Mouse (Mus musculus) MEL-GATA-1-ER (cell line): ENCODE data around the gene Prrc2a.

Source experiments
- DNase-seq: peaks from one replicate; pipeline ENCODE4 v3.0.0-alpha.2; 2012; ENCODE audit warnings: low read depth; ENCODE audit errors: extremely low read depth

The Prrc2a gene

DNA sequence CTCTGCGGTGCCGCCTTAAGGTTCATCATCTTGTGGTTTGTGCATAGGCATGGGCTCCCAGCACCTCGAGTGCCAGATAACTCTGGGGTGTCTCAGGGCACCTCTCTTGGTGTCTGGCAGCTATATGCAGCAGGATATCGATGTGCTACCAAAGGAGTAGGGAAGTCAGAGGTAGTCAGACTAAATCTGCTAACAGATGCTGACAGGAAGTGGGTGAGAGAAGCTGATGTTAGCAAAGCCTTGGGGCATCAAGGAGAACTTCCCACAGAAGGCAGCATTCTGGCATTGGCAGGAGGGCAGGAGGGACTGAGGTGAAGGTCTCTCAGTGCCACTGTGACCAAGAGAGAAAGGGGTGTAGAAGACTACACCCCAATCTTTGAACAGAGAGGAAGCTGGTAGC is 25.4 kb upstream of the Prrc2a start:
- DNase-seq: no peak

DNA sequence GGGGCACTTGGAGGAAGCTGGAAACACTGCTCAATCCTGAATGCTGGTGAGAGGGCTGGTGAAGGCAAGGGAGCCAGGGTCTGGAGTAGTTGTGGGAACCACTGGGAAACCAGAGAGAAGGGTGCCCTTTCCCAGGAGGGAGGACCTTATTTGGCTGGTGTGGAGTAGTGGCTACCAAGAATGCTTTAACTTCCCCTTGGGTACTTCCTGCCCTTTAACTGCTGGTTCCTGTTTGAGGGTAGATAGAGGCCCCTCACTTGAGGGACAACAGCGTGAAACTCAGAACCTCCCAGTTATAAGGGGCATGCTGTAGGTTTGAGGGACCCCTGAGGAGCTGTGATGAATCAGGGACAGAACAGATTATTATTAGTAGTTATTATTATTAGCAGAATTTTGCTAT is 24.5 kb upstream of the Prrc2a start:
- DNase-seq: peak; percentile 61

DNA sequence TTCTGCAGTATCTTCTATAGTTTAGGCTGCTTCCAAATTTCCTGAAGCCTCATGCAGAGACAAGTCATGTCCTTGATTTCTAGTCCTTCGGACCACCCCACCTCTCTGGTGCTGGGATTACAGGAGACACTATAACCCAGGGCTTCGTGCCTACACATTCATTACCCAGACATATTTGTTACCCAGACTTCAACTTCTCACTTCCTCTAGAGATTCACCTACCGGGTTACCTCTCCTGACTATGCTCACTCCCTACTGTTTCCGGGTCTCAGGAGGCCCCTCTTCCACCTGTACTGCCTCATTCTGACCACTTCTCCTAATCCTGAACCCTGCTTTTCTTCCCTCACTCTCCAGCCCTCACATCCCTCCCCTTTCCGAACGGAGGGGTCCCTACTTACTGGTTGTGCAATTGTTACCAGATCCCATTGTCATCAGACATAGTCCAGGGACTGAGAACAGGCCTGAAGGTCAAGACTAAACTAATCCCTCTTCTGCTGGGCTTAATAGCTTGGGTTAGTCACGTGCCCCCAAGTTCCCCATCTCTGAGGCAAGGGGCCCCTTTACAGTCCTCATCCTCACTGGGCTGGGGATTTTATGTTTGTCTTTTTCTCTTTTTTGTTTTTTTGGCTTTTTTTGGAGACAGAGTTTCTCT is 23.4 kb upstream of the Prrc2a start, which contains the start of gene Lst1:
TSS of gene Lst1 (minus strand) at position 481 of the 652 bp plus-strand sequence.
- DNase-seq: no peak

DNA sequence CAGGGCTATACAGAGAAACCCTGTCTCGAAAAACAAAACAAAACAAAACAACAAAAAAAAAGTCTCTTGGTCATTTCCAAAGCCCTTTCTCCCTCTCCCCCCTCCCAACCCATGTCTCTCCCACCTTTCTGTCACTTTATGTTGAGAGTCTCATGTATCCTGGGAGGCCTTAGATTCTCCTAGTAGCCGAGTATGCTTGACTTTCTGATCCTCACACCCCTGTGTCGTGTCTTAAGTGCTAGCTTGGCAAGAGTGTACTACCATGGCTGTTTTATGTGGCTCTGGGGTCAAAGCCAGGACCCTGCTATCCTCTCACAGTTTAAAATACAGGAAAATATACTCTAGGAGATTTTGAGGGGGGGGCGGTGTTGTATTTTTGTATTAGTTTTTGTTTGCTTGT is 22.6 kb upstream of the Prrc2a start:
- DNase-seq: no peak

DNA sequence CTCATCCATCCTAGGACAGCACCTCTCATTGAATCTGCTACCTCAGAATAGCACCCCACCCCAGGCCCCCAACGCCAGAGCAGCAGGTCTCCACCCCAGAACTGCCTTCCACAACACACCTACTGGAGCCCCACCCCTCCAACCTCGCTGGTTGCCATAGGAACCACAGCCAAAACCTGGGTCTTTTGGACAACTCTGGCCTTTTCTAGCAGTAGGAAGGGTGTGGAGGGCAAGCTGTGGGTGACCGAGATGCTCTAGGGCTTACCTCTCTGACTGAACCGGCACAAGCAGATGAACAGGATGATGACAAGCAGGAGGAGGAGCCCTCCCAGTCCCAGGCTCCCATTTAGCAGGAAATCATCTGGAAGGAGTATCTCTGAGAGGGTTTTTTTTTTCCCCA is 22.0 kb upstream of the Prrc2a start:
- DNase-seq: no peak

DNA sequence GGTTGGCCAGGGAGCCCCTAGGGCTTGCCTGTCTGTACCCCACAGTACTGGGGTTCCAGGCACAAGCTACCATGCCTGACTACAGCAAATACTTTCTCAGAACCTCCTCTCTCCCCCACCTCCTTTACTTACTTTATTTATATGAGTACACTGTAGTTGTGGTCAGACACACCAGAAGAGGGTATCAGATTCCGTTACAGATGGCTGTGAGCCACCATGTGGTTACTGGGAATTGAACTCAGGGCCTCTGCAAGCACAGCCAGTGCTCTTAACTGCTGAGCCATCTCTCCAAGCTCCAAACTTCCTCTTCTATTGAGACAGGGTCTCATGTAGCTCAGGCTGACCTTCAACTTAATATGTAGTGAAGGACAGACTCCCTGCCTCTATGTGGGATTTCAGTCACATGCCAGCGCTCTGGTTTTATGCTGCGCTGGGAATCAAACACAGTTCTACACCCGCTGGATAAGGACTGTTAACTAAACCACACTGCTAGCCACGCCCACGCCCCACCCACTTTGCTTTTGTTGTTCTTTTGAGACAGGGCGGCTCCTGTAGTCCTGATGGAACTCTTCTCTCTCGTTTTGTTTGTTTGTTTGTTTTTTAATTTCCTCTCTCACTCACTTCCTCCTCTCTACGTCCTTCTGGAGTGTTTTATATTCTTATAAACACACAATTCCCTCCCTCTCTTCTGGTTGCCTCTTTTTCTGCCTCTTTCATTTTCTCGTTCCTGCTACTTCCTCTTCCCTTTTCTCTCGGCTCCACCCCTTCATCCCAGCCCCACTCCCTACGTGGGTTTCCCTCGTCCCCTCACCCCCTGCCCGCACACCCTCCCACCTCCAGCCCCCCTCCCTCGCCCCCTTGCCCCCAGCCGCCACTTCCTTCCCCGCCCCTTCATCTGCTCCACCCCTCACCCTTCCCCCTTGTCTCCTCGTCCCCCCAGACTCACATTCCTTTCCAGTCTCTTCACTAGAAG is 21.2 kb upstream of the Prrc2a start:
- DNase-seq: no peak

DNA sequence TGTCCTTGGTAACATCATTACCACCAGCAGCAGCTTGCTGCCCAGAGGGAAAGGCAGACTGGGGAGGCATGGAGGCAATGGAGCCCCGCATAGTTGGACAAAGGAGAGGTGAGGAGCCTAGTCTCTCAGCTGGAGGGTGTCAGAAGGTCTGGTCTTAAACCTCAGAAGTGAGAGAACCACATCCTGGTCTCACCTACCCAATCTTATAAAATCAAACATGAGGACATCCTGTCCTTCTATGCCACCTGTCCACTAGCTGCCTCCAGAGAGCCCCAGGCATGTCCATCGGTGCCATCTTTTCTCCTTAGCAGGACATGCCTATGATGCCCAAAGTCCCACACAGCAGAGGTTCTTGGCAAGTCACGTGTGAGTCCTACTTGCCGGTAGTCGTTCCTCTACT is 15.4 kb upstream of the Prrc2a start:
- DNase-seq: no peak

DNA sequence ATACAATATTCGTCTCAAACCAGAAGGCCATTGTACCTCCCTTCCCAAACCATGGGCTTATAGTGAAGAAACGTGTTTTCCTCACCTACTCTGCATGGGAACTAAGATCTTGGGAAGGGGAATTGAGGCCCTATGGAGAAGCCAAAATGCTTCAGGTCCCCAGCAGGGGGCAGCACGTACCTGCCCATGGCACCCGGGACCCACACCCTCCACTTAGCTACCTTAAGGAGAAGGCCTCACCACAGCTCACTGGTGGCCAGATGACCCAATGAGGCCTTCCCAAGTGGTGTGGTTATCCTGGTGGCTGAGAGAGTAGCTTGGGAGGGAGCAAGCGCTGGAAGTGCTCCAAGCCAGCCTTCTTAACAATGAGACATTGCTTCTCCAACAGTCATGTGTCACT is 13.8 kb upstream of the Prrc2a start:
- DNase-seq: no peak

DNA sequence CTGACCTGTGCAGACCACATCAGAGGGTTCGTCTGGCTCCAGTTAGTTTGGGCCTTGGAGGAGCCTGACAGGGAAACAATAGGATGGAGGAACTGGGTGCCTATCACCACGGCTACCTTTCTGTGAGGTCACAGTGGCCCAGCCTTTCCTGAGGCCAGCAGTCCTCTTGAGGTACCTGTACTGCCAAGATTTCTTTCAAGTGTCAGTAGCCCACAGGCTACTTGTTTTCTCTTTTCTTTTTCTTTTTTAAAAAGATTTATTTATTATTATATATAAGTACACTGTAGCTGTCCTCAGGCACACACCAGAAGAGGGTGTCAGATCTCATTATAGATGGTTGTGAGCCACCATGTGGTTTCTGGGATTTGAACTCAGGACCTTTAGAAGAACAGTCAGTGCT is 11.3 kb upstream of the Prrc2a start, which contains the start of gene Aif1:
TSS of gene Aif1 (minus strand) at position 101 of the 400 bp plus-strand sequence.
- DNase-seq: no peak

DNA sequence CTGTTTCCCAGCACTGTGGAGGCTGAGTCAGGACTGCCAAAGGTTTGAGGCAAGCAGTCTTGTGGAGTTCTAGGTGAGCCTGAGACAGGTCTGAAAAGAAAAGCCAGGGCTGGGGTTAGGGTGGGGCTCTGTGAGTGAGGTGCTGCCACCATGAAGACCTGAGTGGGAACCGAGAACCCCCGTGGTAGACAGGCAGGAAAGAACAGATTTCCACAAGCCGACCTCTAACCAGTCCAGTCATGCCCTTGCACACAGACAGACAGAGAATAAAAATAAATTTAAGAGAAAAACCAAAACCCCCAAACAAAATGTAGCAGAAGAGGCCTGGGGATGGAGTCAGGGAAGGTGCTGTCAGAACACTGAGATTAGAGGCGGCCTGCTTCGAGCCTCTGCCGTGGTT is 10.7 kb upstream of the Prrc2a start:
- no peak for DNase-seq

DNA sequence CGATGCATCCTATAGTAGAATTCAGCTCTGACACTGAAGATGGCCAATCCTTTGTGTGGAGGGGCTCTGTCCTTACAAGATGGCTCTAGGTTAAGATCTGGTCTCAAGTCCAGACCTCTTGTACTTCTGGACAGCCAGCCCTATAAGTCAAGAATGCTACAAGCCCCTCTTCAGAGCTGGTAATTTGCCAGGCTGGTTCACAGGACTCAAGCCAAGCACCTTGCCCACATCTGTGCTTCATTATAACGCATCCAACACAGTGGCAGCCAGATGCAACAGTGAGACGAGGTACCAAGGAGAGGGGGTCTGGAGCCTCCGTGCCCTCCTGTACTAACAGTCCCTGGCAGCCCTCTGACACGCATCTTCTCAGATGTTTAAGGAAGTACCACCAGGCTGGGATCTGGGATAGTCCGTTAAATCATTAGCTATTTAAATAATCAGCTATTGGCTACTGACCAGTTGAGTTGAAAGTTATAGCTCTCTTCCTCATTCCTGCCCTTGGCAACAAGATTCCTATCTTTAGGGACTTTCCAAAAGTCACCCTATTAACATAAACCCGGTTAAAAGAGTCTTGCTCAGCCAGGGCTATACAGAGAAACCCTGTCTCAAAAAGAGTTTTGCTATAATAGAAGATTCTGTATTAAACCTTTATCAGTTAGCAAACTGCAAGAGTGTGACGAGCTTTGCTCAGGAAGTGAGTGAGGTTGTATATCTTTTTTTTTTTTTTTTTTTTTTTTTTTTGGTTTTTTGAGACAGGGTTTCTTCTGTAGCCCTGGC is 9.7 kb upstream of the Prrc2a start:
- DNase-seq: no peak

DNA sequence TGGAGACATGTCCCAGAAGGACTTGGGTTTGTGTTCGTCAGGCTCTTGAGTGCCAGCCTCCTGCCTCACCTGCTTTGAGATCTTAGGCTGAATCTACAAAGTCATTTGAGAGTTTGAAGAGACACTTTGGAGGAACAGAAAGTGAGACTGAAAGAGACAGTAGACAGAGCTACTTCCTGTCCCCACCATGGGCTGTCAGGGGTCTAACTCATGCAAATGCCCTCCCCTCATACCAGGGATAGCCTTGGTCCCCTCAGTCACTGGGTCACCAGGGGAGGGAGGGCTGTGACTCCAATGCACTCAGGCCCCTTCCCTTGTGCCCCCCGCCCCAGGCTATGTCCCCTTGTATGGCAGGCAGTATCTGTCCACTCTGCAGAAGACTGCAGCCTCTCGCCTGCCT is 8.6 kb upstream of the Prrc2a start:
- DNase-seq: no peak

DNA sequence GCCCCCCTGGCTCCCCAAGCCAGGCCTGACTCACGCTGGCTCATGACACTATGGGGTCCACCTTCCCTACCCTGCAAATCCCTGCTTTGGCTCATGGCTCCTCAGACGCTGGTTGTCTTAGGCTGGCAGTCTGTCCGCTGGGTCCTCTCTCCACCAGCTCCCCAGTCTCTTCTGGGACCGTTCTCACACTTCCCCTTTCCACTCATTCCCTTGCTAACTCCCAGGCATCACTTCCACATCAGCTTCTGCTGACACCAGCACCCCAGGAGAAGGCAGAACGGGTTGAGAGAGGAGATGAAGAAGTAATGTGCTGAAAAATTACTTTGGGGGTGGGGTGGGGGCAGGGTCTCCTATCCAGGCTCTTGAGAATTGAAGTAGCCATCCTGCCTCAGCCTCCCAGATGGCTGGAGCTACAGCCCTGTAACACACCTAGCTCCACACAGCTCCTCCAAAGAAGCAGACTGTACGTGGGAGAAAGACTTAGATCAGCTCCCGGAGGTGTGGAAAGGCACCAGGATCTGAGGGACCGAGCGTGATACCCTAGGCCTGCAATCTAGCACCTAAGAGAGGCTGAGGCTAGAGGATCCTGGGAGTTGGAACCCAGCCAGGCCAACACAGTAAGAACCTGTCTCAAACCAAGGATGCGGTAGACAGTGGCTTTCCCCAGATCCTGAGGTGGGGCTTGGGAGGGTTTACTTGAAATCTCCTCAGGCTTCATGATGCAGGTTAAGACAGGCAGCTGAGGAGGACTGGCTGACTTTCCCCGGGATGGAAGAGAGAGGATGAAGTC is 7.9 kb upstream of the Prrc2a start:
- no peak for DNase-seq

DNA sequence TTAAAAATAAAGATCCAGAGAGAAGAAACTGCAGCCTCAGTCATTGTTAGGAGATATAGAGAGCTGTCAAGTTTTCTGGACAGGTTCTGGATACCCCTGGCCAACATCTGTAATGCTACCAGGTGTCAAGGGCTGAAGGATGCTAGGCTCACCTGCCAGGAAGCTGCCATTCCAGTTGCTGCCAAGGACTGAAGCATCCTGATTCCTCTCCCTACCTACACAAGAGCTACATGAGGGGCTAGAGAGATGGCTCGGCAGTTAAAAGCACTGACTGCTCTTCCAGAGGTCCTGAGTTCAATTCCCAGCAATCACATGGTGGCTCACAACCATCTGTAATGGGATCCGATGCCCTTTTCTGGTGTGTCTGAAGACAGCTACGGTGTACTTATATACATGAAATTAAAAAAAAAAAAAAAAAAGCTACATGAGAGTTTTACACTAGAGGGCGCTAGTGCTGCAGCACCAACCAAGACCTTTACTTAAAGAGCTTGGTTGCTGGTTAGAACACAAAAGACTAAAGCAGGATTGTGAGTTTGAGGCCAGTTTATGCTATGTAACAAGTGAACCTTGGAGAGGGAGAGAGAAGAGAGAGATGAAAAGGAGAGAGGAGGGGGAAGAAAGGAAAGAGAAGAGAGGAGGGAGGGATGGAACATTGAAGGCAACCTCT is 4.0 kb upstream of the Prrc2a start:
- DNase-seq: peak; percentile 42

DNA sequence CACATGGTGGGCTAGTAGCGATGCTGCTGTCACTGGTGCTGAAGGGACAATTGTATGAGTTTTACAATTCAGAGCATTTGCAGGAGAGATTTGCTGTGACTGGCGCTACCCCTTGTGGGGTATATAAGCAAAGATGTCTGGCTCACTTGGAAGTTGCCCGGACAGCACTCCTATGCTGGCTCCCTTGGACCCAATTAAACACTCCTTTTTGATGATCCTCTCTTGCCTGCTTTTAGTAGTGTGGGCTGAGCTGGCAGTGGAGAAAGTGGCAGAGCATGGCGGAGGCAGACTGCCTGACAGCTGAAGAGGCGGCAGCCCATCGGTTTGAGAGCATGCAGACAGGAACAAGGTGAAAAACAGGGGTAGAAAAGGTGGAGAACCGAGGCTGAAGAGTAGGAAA is 3.1 kb upstream of the Prrc2a start:
- DNase-seq: no peak

DNA sequence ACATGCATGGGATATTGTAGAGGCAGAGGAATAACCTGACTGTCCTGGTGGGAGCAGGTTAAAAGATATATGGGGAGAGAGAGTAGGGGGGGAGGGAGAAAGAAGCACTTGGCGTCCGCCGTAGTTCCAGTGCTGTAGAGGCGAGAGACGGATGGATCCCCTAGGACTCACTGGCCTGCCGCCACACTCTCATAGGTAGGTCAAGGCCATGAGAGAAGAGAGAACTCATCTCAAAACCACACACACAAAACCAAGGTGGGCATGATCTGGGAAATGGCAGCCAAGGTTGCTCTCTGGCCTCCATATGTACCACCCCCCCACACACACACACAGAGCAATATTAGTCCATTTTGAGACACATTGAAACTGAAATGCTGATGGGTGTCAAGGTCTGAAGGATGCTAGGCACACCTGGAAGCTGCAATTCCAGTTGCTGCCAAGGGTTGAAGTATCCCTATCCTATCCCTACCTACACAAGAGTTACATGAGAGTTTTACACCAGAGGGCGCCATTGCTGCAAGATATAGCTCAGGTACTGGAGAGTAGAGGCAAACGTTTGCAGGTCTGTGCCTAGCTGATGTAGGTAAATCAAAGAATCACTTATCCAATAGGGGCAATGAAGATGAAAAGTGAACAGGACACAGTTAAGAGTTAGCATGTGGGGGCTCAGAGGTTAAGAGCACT is 1.8 kb upstream of the Prrc2a start:
- DNase-seq: peak; percentile 47

DNA sequence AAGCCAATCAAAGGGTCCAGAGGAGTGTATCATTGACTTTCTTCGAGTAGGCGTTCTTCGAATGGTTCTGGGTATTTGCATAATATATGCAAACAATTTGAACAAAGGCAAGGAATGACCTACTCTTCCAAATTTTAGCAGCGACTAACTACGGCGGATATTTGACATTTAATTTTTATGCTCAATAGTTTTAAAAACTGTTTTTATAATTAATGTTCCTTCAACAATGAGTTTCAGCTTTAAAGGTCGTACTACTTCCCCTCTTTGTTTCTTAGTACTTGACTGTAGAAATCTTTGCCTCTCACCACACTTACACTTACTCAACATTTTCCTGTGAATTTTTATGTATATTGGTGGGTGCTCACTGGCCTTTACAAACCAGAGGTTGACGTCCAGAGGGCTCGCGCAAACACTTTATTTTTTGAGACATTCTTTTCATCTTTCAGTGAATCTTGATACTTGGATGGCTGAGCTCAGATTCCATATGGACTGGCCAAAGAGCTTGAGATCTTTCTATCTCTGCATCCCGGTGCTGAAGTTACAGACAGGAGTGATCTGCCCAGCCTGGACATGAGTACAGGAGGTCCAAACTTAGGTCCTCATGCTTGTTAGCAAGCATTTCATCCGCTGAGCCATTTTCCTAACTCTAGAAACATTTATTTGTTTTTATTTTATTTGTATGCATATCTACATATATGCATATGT is 906 bp upstream of the Prrc2a start:
- no peak for DNase-seq

DNA sequence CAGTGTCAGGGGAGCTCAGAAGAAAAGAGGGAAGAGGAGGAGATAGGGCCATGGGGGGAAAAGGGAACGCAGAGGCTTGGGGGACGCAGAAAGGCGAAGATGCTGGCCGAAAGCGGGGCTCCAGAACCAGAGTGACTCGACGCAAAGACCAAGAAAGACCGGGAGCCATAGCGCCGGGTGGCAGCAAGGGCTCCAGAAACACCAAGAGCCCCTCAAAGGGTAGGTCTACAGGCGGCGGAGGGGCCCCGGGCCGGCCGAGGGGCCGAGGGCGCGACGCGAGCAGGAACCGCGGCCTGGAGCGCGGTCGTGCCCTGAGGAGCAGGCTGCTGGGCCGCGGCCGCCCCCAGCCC is 504 bp downstream of the Prrc2a start:
- DNase-seq: no peak

DNA sequence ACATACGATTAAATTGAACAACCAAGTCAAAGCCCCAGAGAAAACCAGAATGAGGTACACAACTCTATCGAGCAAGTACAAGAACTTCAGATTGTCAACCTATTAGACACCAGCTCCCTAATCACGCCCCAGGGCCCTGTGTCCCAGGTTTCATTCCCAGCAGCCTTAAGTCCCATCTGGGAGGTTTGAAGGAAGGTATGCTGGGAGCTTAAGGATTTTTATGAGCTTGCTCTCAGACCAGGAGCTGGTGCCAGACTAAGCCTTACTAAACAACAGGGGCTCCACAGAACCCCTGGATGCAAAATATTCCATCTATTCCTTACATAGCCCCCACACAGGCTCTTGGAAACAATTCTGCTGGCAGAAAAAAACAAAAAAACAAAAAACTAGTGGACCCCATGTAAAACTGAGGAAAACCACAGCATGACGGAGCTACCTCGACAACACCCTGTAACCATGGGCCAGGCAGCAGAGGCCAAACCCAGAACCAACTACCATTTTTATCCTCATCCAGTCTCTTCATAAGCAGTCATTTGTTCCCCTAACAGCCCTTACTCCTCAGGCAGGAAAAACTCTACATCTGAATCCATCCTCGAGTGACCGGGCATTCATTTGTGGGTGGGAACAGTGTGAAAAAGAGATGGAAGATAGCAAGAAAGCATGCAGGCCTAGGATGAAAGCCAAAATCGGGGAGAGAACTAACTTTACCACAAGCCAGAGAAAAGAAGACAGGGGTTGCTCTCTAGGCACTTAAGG is 1.2 kb downstream of the Prrc2a start:
- no peak for DNase-seq
